Mouse (Mus musculus): ENCODE data around the gene Abhd12.

GRCm38 (mm10) chr2:150798084-150798483 is 106.5 kb downstream of the Abhd12 start:
- TF ChIP-seq GATA1 (IDR thresholded peaks at IDR 0.05; ENCODE audit: low read length): no peak
- TF ChIP-seq TAL1 (IDR thresholded peaks at IDR 0.05; ENCODE audit: low read length): no peak
